Mouse (Mus musculus): Measurements from ENCODE around the gene Cct6b.

The Cct6b gene

GRCm38 (mm10) chr11:82763742-82764437, at the start of gene Cct6b, which contains the start of gene Zfp830:
Gene Cct6b, minus strand, starts transcription at chr11:82764321.
Gene Zfp830, plus strand, starts transcription at chr11:82764345.
- DNase-seq = peak; percentile 85 to 88

GRCm38 (mm10) chr11:82808485-82808884, 44.4 kb upstream of the Cct6b start:
- no peak for DNase-seq

DNA sequence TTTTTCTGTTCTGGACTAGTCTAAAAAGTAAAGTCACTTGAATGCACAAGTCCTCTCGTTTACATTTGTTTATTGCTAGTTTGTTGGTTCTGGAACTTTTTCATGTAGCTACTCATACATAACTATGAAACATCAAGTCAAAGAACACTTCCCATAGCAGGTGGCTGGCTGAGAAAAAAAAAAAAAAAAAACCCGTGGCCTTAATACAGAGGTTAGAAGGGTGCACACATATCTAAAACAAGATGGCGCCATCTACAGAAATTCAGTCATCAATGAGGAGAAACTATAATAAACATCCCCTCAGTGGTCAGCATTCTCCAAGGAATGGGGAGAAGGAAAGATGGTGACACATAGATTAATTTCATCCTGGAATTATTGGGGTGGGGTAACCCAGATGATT, 43.2 kb upstream of the Cct6b start:
- no peak for DNase-seq

- no peak for DNase-seq
Observed at GRCm38 (mm10) chr11:82806656-82807055, 42.5 kb upstream of the Cct6b start.

- DNase-seq = no peak
Observed at GRCm38 (mm10) chr11:82783453-82783852, 19.3 kb upstream of the Cct6b start.

GRCm38 (mm10) chr11:82782197-82782596, 18.1 kb upstream of the Cct6b start:
- DNase-seq = no peak

GRCm38 (mm10) chr11:82780983-82781903, 17.1 kb upstream of the Cct6b start, which contains the start of gene Lig3:
Gene Lig3, plus strand, starts transcription at chr11:82781108.
- peak; percentile 94 to 95 for DNase-seq

GRCm38 (mm10) chr11:82780134-82780533, 16.0 kb upstream of the Cct6b start:
- no peak for DNase-seq

GRCm38 (mm10) chr11:82764438-82764924, 360 bp upstream of the Cct6b start:
- DNase-seq = no peak

DNA sequence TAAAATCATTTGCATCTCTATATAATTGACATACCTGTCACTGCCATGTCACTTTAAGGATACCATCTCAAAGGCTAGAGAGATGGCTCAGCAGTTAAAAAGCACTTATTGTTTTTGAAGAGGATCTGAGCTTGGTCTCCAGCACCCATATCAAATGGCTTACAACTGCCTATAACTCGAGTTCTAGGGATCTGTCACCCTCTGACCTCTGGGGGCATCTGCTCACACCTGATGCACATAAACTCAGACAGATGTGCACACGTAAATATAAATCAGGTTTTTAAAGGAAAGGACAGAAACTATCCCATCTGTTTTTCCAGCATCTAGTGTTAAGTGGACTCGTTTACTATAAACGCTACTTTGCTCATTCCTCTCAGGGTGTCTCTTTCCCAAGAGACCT, 860 bp downstream of the Cct6b start:
- DNase-seq = no peak

GRCm38 (mm10) chr11:82762286-82762829, 1.8 kb downstream of the Cct6b start:
- DNase-seq = no peak

GRCm38 (mm10) chr11:82755919-82756318, 8.2 kb downstream of the Cct6b start:
- no peak for DNase-seq

DNA sequence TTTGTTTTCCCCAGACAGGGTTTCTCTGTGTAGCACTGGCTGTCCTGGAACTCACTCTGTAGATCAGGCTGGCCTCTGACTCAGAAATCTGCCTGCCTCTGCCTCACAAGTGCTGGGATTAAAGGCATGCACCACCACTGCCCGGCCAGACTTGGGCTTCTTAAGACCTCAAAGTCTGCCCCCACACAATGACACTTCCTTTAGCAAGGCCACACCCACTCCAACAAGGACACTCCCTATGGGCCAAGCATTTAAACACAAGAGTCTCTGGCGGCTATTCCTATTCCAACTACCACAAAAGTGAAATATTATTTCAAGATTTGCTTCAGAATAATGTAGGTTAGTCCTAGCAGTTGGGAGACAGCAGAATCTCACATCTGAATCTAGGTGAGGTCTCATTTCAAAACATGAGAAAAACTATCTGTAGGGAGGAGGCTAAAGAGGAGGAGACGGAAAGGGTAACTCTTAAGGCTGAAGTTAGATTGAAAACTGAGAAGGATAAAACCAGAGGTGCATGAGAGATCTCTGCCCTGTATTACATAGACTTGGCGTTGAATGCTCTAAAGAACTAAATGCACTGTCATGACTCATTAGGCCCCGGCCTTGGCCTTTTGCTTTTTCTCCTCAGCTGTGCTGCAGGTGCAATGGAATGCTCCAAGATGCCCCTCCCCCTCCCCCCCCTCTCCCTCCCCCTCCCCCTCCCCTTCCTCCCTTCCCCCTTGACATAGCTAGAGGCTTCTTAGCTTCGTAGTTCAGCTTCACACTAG, 11.6 kb downstream of the Cct6b start:
- DNase-seq = no peak

DNA sequence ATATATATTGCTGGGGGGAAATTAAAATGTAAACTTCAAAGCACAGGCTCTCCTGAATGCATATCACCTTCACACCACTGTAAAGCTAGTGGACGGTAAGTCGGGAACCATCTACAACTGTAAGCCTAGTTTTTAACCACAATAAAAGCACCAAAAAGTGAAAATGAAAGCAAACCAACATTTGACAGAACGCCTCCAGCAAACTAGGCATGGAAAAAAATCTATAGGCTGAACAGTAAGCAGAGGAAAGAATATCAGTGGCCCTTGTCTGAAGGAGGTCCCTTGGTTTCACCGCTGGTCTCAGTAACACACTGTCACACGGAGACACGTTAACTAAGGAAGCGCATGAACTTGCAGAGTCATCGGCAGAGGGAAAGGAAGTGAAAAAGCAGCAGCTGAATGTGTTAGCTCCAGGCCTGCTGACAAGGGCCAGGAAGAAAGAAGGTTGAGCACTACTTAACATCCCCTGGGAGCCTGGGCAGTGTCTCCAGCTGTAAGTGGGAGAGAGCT, 17.2 kb downstream of the Cct6b start:
- DNase-seq = peak; percentile 18 to 32

- peak; percentile 42 to 55 for DNase-seq
Observed at GRCm38 (mm10) chr11:82746138-82746537, 18.0 kb downstream of the Cct6b start.

- DNase-seq = no peak
Observed at GRCm38 (mm10) chr11:82739006-82739405, 25.1 kb downstream of the Cct6b start.

- DNase-seq = no peak
Observed at GRCm38 (mm10) chr11:82734227-82734626, 29.9 kb downstream of the Cct6b start.

GRCm38 (mm10) chr11:82726862-82727261, 37.3 kb downstream of the Cct6b start:
- DNase-seq = no peak

DNA sequence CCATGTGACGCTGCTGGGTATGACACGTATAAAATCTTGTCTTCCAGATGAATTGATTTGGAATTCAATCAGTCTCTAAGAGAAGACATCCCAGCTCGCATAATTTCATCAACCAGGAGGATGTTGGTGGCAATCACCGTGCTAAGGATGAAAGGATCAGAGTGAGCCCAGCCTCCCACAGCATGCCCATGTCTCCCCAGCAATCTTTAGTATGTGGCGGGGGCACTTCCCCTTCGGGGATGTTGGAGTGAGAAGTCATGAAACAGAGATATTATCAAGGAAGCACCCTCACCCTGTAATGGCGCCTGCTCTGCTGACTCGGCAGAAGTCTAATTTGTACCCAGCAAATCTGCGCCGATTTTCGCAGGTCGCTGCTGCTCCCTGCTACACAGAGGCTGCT, 44.8 kb downstream of the Cct6b start:
- no peak for DNase-seq

DNA sequence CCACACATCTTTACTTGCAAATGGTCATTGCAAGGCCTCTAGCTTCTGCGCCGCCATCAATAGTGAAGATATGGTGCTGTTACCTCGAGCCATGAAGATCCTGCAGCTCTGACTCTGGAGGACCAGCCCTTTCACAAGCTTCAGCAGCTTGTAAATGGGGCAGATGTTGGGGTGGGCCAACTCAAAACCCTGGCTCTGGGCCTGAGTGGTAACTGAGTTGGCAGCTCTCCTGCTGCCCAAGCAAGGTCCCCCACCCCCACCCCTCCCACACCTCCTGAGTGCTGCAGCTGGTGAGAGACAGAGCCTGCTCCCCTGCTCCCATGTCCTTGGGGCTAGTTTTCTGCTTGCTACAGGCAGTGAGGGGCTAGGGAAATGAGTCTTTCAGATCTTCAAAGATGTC, 51.4 kb downstream of the Cct6b start:
- no peak for DNase-seq

GRCm38 (mm10) chr11:82708934-82709333, 55.2 kb downstream of the Cct6b start:
- DNase-seq = no peak

DNA sequence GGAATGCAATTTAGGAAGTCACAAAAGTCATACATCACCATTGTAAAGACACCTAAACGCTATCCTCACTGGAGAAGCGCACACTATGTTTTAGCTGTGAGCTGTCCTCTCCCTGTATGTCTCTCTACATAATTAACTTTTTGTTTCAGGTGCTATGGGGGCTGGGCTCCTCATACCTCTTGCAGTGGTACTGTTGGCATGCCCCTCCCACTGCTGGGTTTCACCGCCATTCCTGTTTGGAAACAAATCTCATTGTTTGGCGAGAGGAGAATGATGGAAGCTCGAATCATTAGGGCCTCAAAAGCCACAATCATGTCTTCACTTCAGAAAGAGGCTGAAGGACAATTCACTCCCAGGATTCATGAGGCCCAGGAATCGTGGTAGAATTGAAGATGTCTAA, 59.0 kb downstream of the Cct6b start:
- no peak for DNase-seq
